Mouse (Mus musculus) brain, embryonic 14.5 days (tissue): Measurements from ENCODE around the gene Sept9.

ENCODE experiments used
- CTCF ChIP-seq: fragments of 200-500 bp; IDR thresholded peaks from 2 replicates; pipeline ENCODE4 v1.5.1; 2012; ENCODE audit warnings: inconsistent platforms, mild to moderate bottlenecking, moderate library complexity, borderline replicate concordance; ENCODE audit not compliant: insufficient read depth, insufficient read length; ENCODE audit errors: extremely low read depth
- POLR2A ChIP-seq: fragments of 200-500 bp; IDR thresholded peaks from 2 replicates; pipeline ENCODE4 v1.6.1; 2012; ENCODE audit warnings: mild to moderate bottlenecking, inconsistent platforms, borderline replicate concordance; ENCODE audit not compliant: poor library complexity, insufficient read depth, insufficient read length, severe bottlenecking; ENCODE audit errors: extremely low read depth

- no peak for TF ChIP-seq CTCF
- no peak for TF ChIP-seq POLR2A
These were observed 210.6 kb downstream of the Sept9 start for GRCm38 (mm10) chr11:117410059-117410458.
